Mouse (Mus musculus) left cerebral cortex, postnatal 10 days (tissue): ENCODE measurements at regions not wholly inside any gene's neighbourhood (a gene's known extent, or its start where the extent isn't known, plus 50 kb on each side); places are given as distances from the start of the nearest gene placed in this dataset.

Experiments used
- DNase-seq, 2 experiments: peaks; one replicate each; pipeline ENCODE4 v3.0.0; 2021 to 2022; ENCODE audit warnings: low spot score in 2 of 2, mixed read lengths in 1 of 2; ENCODE audit errors: extremely low spot score in 1 of 2
- intact Hi-C: fragments of 180-260 bp; cut with DNase I; formaldehyde crosslinking; loops from one replicate; pipeline ENCODE4 v1.15.1; 2025

DNA sequence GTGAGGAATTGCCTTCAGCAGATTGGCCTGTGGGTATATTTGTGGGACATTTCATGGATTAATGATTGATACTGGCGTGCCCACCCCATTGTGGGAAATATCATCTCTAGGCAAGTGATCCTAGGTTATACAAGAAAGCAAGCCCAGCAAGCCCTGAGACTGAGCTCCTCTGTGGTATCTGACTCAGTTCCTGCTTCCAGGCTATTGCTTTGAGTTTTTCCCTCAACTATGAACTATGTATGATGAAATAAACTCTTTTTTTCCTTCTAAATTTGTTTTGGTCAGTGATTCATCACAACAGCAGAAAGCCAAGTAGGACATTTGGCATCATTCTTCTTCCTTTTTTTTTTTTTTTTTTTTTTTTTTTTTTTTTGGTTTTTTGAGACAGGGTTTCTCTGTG lies 119.8 kb downstream of the Tbr1 start:
- intact Hi-C loops, result no loop called here
- no peak for DNase-seq

DNA sequence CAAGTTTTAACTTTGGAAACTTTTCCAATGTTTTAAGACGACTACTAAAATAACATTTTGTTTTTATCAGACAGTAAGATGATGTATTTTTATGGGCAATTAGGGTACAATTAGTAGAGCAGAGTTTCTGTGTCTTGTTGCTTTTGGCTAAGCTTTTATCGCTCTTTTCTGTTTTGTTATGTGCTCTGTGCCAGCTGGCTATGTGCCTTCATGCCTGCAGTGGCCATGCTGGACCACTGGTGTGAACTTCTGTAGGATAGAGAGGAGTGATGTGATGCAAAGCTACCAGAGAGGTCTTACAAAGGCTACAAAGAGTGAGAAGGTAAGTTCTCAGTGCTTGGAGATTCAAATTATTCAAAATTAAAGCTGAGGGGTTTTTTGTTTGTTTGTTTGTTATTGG lies 108.0 kb upstream of the Slc4a10 start:
- no peak for DNase-seq
- intact Hi-C loops, result no loop called here

DNA sequence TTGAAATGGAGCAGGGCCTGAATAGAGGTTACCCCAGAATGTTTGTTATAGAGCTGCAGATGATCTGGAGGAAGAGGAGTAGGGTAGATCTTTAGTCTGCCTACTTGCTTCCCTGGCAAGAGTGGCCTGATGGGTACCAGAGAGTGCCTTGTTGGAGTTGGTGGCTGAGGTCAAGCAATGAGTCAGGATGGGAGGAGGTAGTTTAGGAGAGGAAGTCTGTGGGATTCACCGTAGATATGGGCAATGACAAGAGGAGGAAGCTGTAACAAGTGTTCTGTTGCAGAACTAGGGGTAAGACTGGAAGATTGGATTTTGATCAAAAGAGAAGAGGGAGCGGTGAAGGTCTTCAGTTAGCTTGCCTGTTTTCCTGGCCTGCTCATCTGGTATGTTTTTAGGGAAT lies 80.3 kb upstream of the Slc4a10 start:
- no peak for DNase-seq
- intact Hi-C loops, result loop anchor here (5.0 kb wide), 2 partner anchors 149 to 324 kb away; no protein-coding TSS in a partner anchor

GRCm38 (mm10) chr2:61967724-61968123 lies 78.5 kb upstream of the Slc4a10 start:
- intact Hi-C loops, result loop anchor here (5.0 kb wide), 2 partner anchors 150 to 325 kb away; no protein-coding TSS in a partner anchor
- DNase-seq, result no peak

DNA sequence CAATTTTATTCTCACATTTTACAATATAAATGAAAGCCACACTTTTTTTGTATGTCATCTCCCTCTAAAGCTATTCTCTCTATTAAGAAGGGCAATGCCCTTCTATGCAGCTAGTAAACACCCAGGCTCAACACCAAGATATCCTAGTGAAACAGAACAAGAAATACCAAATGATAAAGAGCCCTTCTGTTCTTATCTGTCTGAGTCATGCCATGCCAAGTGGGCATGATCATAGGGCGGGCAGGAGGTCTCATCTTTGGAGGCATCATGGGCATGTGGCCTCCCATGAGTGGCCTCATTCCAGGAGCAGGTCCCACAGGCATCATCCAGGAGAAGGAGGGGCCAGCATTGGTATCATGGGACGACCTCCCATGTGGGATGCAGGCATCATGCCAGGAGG lies 76.2 kb upstream of the Slc4a10 start:
- intact Hi-C loops, result no loop called here
- peak in 1 of 2 experiments; percentile 29 for DNase-seq

DNA sequence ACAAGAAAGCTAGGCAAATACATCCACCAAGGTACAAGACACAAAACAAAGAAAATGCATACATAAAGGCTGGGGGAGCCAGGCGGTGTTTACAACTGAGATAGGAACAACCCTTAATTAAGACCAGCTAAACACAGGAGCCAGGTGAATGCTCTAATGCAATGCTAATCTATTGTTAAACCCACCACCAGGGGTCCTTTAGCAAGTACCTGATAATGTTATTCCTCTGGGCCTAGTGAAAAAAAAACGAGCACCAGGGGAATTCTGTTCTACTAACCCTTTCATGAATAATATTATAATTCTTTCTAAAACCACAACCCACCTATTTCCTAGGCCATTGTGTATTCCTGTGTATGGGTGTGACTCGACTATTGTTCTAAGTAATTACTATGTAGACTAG lies 61.5 kb upstream of the Slc4a10 start:
- intact Hi-C loops, result loop anchor here (5.0 to 10.0 kb wide), 2 partner anchors 473 to 650 kb away; no protein-coding TSS in a partner anchor

DNA sequence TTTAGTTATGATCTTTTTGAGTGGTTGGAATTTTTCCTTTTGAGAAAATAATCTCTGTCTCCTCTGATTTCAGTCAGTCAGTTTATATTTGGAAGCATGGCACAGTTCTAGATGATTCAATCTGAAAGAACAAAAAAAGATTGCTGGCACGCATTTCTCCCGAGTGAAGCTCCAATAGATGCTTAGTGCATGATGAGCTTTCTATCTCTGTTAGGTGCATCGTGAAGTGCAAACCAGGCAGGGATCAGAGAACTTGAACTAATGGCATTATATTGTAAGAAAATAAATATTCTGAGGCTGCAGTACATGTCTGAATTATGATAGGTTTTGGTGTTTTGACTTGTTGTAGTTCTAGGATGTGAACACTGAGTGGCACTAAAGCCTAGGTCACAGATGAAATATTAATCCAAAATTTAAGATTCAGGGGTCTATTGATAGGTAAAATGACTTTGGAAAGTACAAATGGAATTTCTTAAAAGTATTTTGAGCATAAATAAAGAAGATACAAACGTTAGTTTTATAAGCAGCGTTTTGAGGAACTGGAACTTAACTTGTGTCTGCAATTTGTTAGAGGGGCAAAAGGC lies 59.2 kb upstream of the Slc4a10 start:
- peak in 1 of 2 experiments; percentile 29 for DNase-seq
- intact Hi-C loops, result loop anchor here (2.0 to 10.0 kb wide), 3 partner anchors 300 to 648 kb away; no protein-coding TSS in a partner anchor

More for the DNA sequence above, 61.5 kb upstream of the Slc4a10 start:
- no peak for DNase-seq
